Mouse (Mus musculus): ENCODE data around the gene Clptm1. TPM values are rescaled to one million over a fixed set of nuclear protein-coding genes. Genes with fewer than 3 reads are reported as not detected.

Gene Clptm1
- polyA plus RNA-seq, 1 experiment = 95.7 TPM

- H3K4me3 ChIP-seq (ENCODE audit: insufficient read depth, poor library complexity, severe bottlenecking) = no peak within 1 kb of the TSS
- TF ChIP-seq USF1 (IDR thresholded peaks at IDR 0.05; ENCODE audit: low read depth) (no peak), MAX (IDR thresholded peaks at IDR 0.05) (no peak), MYOD1 (IDR thresholded peaks at IDR 0.05; ENCODE audit: control insufficient read depth, insufficient read length, low read depth) (no peak), MYOG (IDR thresholded peaks at IDR 0.05; ENCODE audit: control insufficient read depth, extremely low read depth, insufficient read length) (no peak), FOSL1 (IDR thresholded peaks at IDR 0.05; ENCODE audit: insufficient read depth, low read length, poor library complexity, severe bottlenecking) (no peak), CTCF (IDR thresholded peaks at IDR 0.05; ENCODE audit: control insufficient read depth, insufficient read depth, insufficient read length) (no peak), CEBPB (IDR thresholded peaks at IDR 0.05; ENCODE audit: low read depth) (no peak)
- no peak within 1 kb of the TSS for H3ac ChIP-seq (ENCODE audit: control insufficient read depth, insufficient read length, low read depth)
- no peaks in the 10 kb centered on the region for H3K79me3 ChIP-seq (ENCODE audit: low read depth)
- peaks cover 3% of the 10 kb centered on the region for H3K27me3 ChIP-seq (ENCODE audit: control insufficient read depth, insufficient read depth, insufficient read length)
- H3K36me3 ChIP-seq (ENCODE audit: control insufficient read depth, insufficient read depth) = no peaks in the 10 kb centered on the region
- no peaks in the 10 kb centered on the region for H3K79me2 ChIP-seq (ENCODE audit: control insufficient read depth, insufficient read depth)
Measured at GRCm38 (mm10) chr7:19677872-19678271, 13.0 kb upstream of the Clptm1 start, which contains the start of gene Apoc2. TSS of gene Apoc2 (minus strand) at chr7:19677941.

- Histone ChIP-seq H3ac (ENCODE audit: control insufficient read depth, insufficient read length, low read depth) (no peak overlapping the region), H3K27me3 (ENCODE audit: control insufficient read depth, insufficient read depth, insufficient read length) (peaks cover 3% of the 10 kb centered on the region)
- TF ChIP-seq CTCF (IDR thresholded peaks at IDR 0.05; ENCODE audit: control insufficient read depth, insufficient read depth, insufficient read length) (no peak), CEBPB (IDR thresholded peaks at IDR 0.05; ENCODE audit: low read depth) (no peak), USF1 (IDR thresholded peaks at IDR 0.05; ENCODE audit: low read depth) (no peak), MAX (IDR thresholded peaks at IDR 0.05) (no peak), MYOG (IDR thresholded peaks at IDR 0.05; ENCODE audit: control insufficient read depth, extremely low read depth, insufficient read length) (no peak), MYOD1 (IDR thresholded peaks at IDR 0.05; ENCODE audit: control insufficient read depth, insufficient read length, low read depth) (no peak), FOSL1 (IDR thresholded peaks at IDR 0.05; ENCODE audit: insufficient read depth, low read length, poor library complexity, severe bottlenecking) (no peak)
Measured at GRCm38 (mm10) chr7:19676662-19677061, 11.8 kb upstream of the Clptm1 start.

DNA sequence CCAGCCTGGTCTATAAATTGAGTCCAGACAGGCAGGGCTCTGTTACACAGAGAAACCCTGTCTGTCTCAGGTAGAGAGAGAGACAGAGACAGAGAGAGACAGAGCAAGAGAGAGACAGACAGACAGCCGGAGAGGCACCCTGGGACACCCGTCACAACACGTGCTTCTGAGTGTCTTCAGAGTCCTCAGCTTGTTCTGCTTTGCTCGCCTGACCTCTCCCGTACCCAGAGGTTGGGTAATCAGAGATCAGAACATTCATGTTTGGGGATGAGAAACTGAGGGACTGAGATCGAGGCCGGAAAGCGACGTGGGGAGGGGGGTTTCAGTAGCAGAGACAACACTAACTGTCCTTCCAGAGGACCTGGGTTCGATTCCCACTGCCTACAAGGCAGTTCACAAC is 11.0 kb upstream of the Clptm1 start:
- H3K36me3 ChIP-seq (ENCODE audit: control insufficient read depth, insufficient read depth) = no peaks in the 10 kb centered on the region
- TF ChIP-seq USF1 (IDR thresholded peaks at IDR 0.05; ENCODE audit: low read depth) (no peak), MYOG (IDR thresholded peaks at IDR 0.05; ENCODE audit: control insufficient read depth, extremely low read depth, insufficient read length) (no peak), FOSL1 (IDR thresholded peaks at IDR 0.05; ENCODE audit: insufficient read depth, low read length, poor library complexity, severe bottlenecking) (no peak), CEBPB (IDR thresholded peaks at IDR 0.05; ENCODE audit: low read depth) (no peak), CTCF (IDR thresholded peaks at IDR 0.05; ENCODE audit: control insufficient read depth, insufficient read depth, insufficient read length) (no peak), MYOD1 (IDR thresholded peaks at IDR 0.05; ENCODE audit: control insufficient read depth, insufficient read length, low read depth) (no peak), MAX (IDR thresholded peaks at IDR 0.05) (no peak)
- H3K4me3 ChIP-seq (ENCODE audit: insufficient read depth, poor library complexity, severe bottlenecking) = no peak overlapping the region
- peaks cover 3% of the 10 kb centered on the region for H3K27me3 ChIP-seq (ENCODE audit: control insufficient read depth, insufficient read depth, insufficient read length)
- H3ac ChIP-seq (ENCODE audit: control insufficient read depth, insufficient read length, low read depth) = no peak overlapping the region
- H3K79me3 ChIP-seq (ENCODE audit: low read depth) = no peaks in the 10 kb centered on the region
- H3K79me2 ChIP-seq (ENCODE audit: control insufficient read depth, insufficient read depth) = no peaks in the 10 kb centered on the region

More at GRCm38 (mm10) chr7:19676662-19677061, 11.8 kb upstream of the Clptm1 start:
- H3K79me2 ChIP-seq (ENCODE audit: control insufficient read depth, insufficient read depth) = no peaks in the 10 kb centered on the region
- no peaks in the 10 kb centered on the region for H3K36me3 ChIP-seq (ENCODE audit: control insufficient read depth, insufficient read depth)
- no peaks in the 10 kb centered on the region for H3K79me3 ChIP-seq (ENCODE audit: low read depth)
- H3K4me3 ChIP-seq (ENCODE audit: insufficient read depth, poor library complexity, severe bottlenecking) = no peak overlapping the region

GRCm38 (mm10) chr7:19673083-19673699 is 8.4 kb upstream of the Clptm1 start:
- Histone ChIP-seq H3K4me3 (ENCODE audit: insufficient read depth, poor library complexity, severe bottlenecking) (no peak overlapping the region), H3K36me3 (ENCODE audit: control insufficient read depth, insufficient read depth) (no peaks in the 10 kb centered on the region), H3ac (ENCODE audit: control insufficient read depth, insufficient read length, low read depth) (no peak overlapping the region), H3K27me3 (ENCODE audit: control insufficient read depth, insufficient read depth, insufficient read length) (peaks cover 3% of the 10 kb centered on the region), H3K79me3 (ENCODE audit: low read depth) (no peaks in the 10 kb centered on the region), H3K79me2 (ENCODE audit: control insufficient read depth, insufficient read depth) (no peaks in the 10 kb centered on the region)
- TF ChIP-seq CTCF (IDR thresholded peaks at IDR 0.05; ENCODE audit: control insufficient read depth, insufficient read depth, insufficient read length) (no peak), FOSL1 (IDR thresholded peaks at IDR 0.05; ENCODE audit: insufficient read depth, low read length, poor library complexity, severe bottlenecking) (no peak), MYOD1 (IDR thresholded peaks at IDR 0.05; ENCODE audit: control insufficient read depth, insufficient read length, low read depth) (no peak)

GRCm38 (mm10) chr7:19671511-19671910 is 6.7 kb upstream of the Clptm1 start:
- no peaks in the 10 kb centered on the region for H3K27me3 ChIP-seq (ENCODE audit: control insufficient read depth, insufficient read depth, insufficient read length)
- no peaks in the 10 kb centered on the region for H3K36me3 ChIP-seq (ENCODE audit: control insufficient read depth, insufficient read depth)
- TF ChIP-seq MAX (IDR thresholded peaks at IDR 0.05) (no peak), MYOD1 (IDR thresholded peaks at IDR 0.05; ENCODE audit: control insufficient read depth, insufficient read length, low read depth) (no peak), FOSL1 (IDR thresholded peaks at IDR 0.05; ENCODE audit: insufficient read depth, low read length, poor library complexity, severe bottlenecking) (no peak), CTCF (IDR thresholded peaks at IDR 0.05; ENCODE audit: control insufficient read depth, insufficient read depth, insufficient read length) (no peak), MYOG (IDR thresholded peaks at IDR 0.05; ENCODE audit: control insufficient read depth, extremely low read depth, insufficient read length) (no peak), USF1 (IDR thresholded peaks at IDR 0.05; ENCODE audit: low read depth) (no peak), CEBPB (IDR thresholded peaks at IDR 0.05; ENCODE audit: low read depth) (no peak)

More at GRCm38 (mm10) chr7:19671511-19671910, 6.7 kb upstream of the Clptm1 start:
- Histone ChIP-seq H3K79me2 (ENCODE audit: control insufficient read depth, insufficient read depth) (no peaks in the 10 kb centered on the region), H3K4me3 (ENCODE audit: insufficient read depth, poor library complexity, severe bottlenecking) (no peak overlapping the region), H3ac (ENCODE audit: control insufficient read depth, insufficient read length, low read depth) (no peak overlapping the region), H3K79me3 (ENCODE audit: low read depth) (no peaks in the 10 kb centered on the region)

Data from C2C12 (cell line).